In the genomic region with DNA sequence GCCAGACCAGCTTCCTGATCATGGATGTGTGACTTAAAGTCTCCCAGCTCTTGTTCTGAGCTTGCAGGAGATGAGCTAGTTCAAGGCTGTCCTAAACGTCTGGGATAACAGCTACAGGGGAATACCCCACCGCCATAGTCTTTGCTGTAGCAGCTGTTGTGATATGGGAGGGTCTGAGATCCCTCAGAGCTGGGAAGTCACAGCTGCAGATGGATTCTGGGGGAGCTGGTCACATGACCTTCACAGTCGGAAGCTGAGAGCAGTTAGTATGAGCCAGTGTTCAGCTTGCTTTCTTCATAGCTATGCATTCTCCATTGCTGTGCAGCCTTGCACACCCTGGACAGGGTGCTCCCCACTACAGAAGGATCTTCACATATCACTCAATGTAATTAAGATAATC, we compare ENCODE assay signal across 34 mouse cellular contexts. TPM values are rescaled to one million over a fixed set of nuclear protein-coding genes. Genes with fewer than 3 reads are reported as not detected.
"Had no signal": no experiment of that assay in that cellular context is flagged by ENCODE, and none has a peak within 500 bp of the region (broad histone marks: within the 10 kb centered on the region; RNA-seq: fewer than 3 reads in every experiment).

No protein-coding gene starts in this region.

- H3K4me1 ChIP-seq: liver, embryonic 12.5 days; liver, embryonic 13.5 days; liver, embryonic 15.5 days; lung, embryonic 15.5 days had no signal

- H3K36me3 ChIP-seq: limb, embryonic 10.5 days; limb, embryonic 12.5 days; limb, embryonic 13.5 days; limb, embryonic 15.5 days; liver, embryonic 12.5 days; liver, embryonic 13.5 days; liver, embryonic 15.5 days; lung, embryonic 15.5 days; midbrain, embryonic 10.5 days; midbrain, embryonic 12.5 days; neural tube, embryonic 12.5 days had no signal

- H3K9me3 ChIP-seq: limb, embryonic 10.5 days; limb, embryonic 13.5 days; limb, embryonic 15.5 days; liver, embryonic 12.5 days; liver, embryonic 13.5 days; liver, embryonic 15.5 days; lung, embryonic 15.5 days; megakaryocyte, embryonic 14.5 days; midbrain, embryonic 10.5 days; midbrain, embryonic 12.5 days; midbrain, embryonic 13.5 days; midbrain, embryonic 15.5 days; neural tube, embryonic 12.5 days had no signal

- H3K4me3 ChIP-seq: limb, embryonic 10.5 days; limb, embryonic 12.5 days; limb, embryonic 13.5 days; limb, embryonic 15.5 days; liver, embryonic 12.5 days; liver, embryonic 13.5 days; liver, embryonic 15.5 days; lung, embryonic 15.5 days; megakaryocyte, embryonic 14.5 days; midbrain, embryonic 10.5 days; midbrain, embryonic 12.5 days; midbrain, embryonic 13.5 days; midbrain, embryonic 15.5 days; neural tube, embryonic 12.5 days had no signal

- DNase-seq: left cerebral cortex, postnatal 4 days; liver; liver, embryonic 13.5 days; liver, postnatal 0 days; lung, adult 18-20 months; lung, adult 2 months; lung, embryonic 14.5 days; lung, postnatal 10 days; lung, postnatal 14 days; midbrain, embryonic 14.5 days had no signal

- H3K27ac ChIP-seq: limb, embryonic 10.5 days; limb, embryonic 12.5 days; limb, embryonic 13.5 days; limb, embryonic 15.5 days; liver, embryonic 12.5 days; liver, embryonic 13.5 days; liver, embryonic 14.5 days; liver, embryonic 15.5 days; lung, embryonic 15.5 days; macrophage; midbrain, embryonic 10.5 days; midbrain, embryonic 12.5 days; midbrain, embryonic 13.5 days; midbrain, embryonic 15.5 days; neural tube, embryonic 12.5 days had no signal

- H3K4me2 ChIP-seq: limb, embryonic 12.5 days; limb, embryonic 13.5 days; limb, embryonic 15.5 days; liver, embryonic 11.5 days; liver, embryonic 12.5 days; liver, embryonic 13.5 days; liver, embryonic 15.5 days; lung, embryonic 14.5 days; lung, embryonic 15.5 days; midbrain, embryonic 11.5 days; midbrain, embryonic 12.5 days; midbrain, embryonic 13.5 days; midbrain, embryonic 15.5 days; neural tube, embryonic 12.5 days had no signal

RNA-seq across cellular contexts. Expression of a gene that starts 0.7 kb away (rescaled TPM):
- total RNA-seq: liver, adult 2 months; megakaryocyte progenitor cell, adult 5-6 weeks; megakaryocyte, adult 5-6 weeks had no signal
- polyA plus RNA-seq: limb, embryonic 10.5 days; limb, embryonic 11.5 days; limb, embryonic 12.5 days; liver, embryonic 11.5 days; liver, embryonic 12.5 days; liver, embryonic 13.5 days; liver, embryonic 14.5 days; liver, embryonic 15.5 days; liver, embryonic 16.5 days; liver, postnatal 0 days; lung, embryonic 14.5 days; lung, embryonic 15.5 days; lung, embryonic 16.5 days; lung, postnatal 0 days; macrophage had no signal
